Mouse (Mus musculus) MEL (cell line): ENCODE data around the gene Chic1. TPM values are rescaled to one million over a fixed set of nuclear protein-coding genes. Genes with fewer than 3 reads are reported as not detected.

Experiments
- DNase-seq: peaks from one replicate; pipeline ENCODE4 v3.0.0; 2011; ENCODE audit warnings: low read depth, low spot score
- H3K27ac ChIP-seq: 2 replicates; pipeline ENCODE4 v1.5.1; 2012; ENCODE audit warnings: low read depth, mild to moderate bottlenecking, control low read depth, low read length, moderate library complexity; ENCODE audit not compliant: control insufficient read depth
- H3K27me3 ChIP-seq, 2 experiments: fragments of 150-350 bp in 1 of 2; sonication (generic) in 1 of 2; 2 replicates each; pipeline ENCODE4 v1.6.1; 2012; ENCODE audit warnings: low read length in 2 of 2, mild to moderate bottlenecking in 2 of 2, improper control_type of control experiment in 1 of 2, moderate library complexity in 1 of 2; ENCODE audit not compliant: insufficient read depth in 2 of 2, control insufficient read depth in 1 of 2
- H3K36me3 ChIP-seq, 2 experiments: 2 replicates each; pipeline ENCODE4 v1.6.1; 2012 to 2014; ENCODE audit warnings: low read length in 2 of 2, improper control_type of control experiment in 1 of 2, inconsistent platforms in 1 of 2, mild to moderate bottlenecking in 1 of 2; ENCODE audit not compliant: insufficient read depth in 2 of 2, control insufficient read depth in 1 of 2
- H3K4me1 ChIP-seq, 2 experiments: fragments of 150-350 bp in 1 of 2; sonication (generic) in 1 of 2; 2 replicates each; pipeline ENCODE4 v1.6.1; 2012; ENCODE audit warnings: low read length in 2 of 2, improper control_type of control experiment in 1 of 2, mild to moderate bottlenecking in 1 of 2; ENCODE audit not compliant: insufficient read depth in 2 of 2, control insufficient read depth in 1 of 2
- H3K4me3 ChIP-seq, 2 experiments: fragments of 150-350 bp in 1 of 2; sonication (generic) in 1 of 2; 2 replicates each; pipeline ENCODE4 v1.5.1; 2012; ENCODE audit warnings: low read depth in 2 of 2, low read length in 2 of 2, mild to moderate bottlenecking in 2 of 2, moderate library complexity in 2 of 2, control low read depth in 1 of 2, improper control_type of control experiment in 1 of 2; ENCODE audit not compliant: control insufficient read depth in 1 of 2, insufficient read depth in 1 of 2
- H3K79me2 ChIP-seq: 2 replicates; pipeline ENCODE4 v1.6.1; 2012; ENCODE audit warnings: mild to moderate bottlenecking, low read length, moderate library complexity; ENCODE audit not compliant: control insufficient read depth, poor library complexity, insufficient read depth
- H3K9ac ChIP-seq: 2 replicates; pipeline ENCODE4 v1.6.1; 2012; ENCODE audit warnings: low read depth, mild to moderate bottlenecking, control low read depth, low read length, moderate library complexity; ENCODE audit not compliant: control insufficient read depth, poor library complexity, severe bottlenecking
- H3K9me3 ChIP-seq: fragments of 150-350 bp; sonication (generic); replicated peaks from 2 replicates; pipeline ENCODE4 v1.6.1; 2012; ENCODE audit warnings: mild to moderate bottlenecking, low read length, improper control_type of control experiment, moderate library complexity; ENCODE audit not compliant: insufficient read depth
- CHD1 ChIP-seq: IDR thresholded peaks from 2 replicates; pipeline ENCODE4 v1.6.1; 2012; ENCODE audit warnings: low read depth, mild to moderate bottlenecking, inconsistent platforms, low read length, improper control_type of control experiment
- CHD2 ChIP-seq: IDR thresholded peaks from 2 replicates; pipeline ENCODE4 v1.6.1; 2011; ENCODE audit warnings: low read length, improper control_type of control experiment
- EP300 ChIP-seq, 2 experiments: IDR thresholded peaks; 2 replicates each; pipeline ENCODE4 v1.6.1; 2011; ENCODE audit warnings: improper control_type of control experiment in 2 of 2, low read length in 2 of 2, low read depth in 1 of 2, mild to moderate bottlenecking in 1 of 2
- ETS1 ChIP-seq: IDR thresholded peaks from 2 replicates; pipeline ENCODE4 v1.6.1; 2012; ENCODE audit warnings: low read depth, mild to moderate bottlenecking, inconsistent platforms, low read length, improper control_type of control experiment, moderate library complexity
- HCFC1 ChIP-seq: IDR thresholded peaks from 2 replicates; pipeline ENCODE4 v1.6.1; 2012; ENCODE audit warnings: low read depth, mild to moderate bottlenecking, inconsistent platforms, low read length, improper control_type of control experiment, moderate library complexity
- MAFK ChIP-seq: IDR thresholded peaks from 2 replicates; pipeline ENCODE4 v1.6.1; 2011; ENCODE audit warnings: low read depth, mild to moderate bottlenecking, low read length, improper control_type of control experiment, borderline replicate concordance
- MAX ChIP-seq: IDR thresholded peaks from 2 replicates; pipeline ENCODE4 v1.6.1; 2011; ENCODE audit warnings: low read length, improper control_type of control experiment
- MEF2A ChIP-seq: IDR thresholded peaks from 2 replicates; pipeline ENCODE4 v1.6.1; 2014; ENCODE audit warnings: low read depth, mild to moderate bottlenecking, inconsistent platforms, low read length, improper control_type of control experiment; ENCODE audit not compliant: poor library complexity, insufficient replicate concordance, severe bottlenecking; ENCODE audit errors: extremely low read depth
- NELFE ChIP-seq: IDR thresholded peaks from 2 replicates; pipeline ENCODE4 v1.6.1; 2011; ENCODE audit warnings: low read depth, low read length, improper control_type of control experiment
- POLR2A ChIP-seq, 2 experiments: IDR thresholded peaks; 2 replicates each; pipeline ENCODE4 v1.6.1; 2011 to 2012; ENCODE audit warnings: low read length in 2 of 2, mild to moderate bottlenecking in 2 of 2, control low read depth in 1 of 2, improper control_type of control experiment in 1 of 2, low read depth in 1 of 2, moderate library complexity in 1 of 2; ENCODE audit not compliant: control insufficient read depth in 1 of 2, insufficient read depth in 1 of 2, poor library complexity in 1 of 2
- RAD21 ChIP-seq: IDR thresholded peaks from 2 replicates; pipeline ENCODE4 v1.6.1; 2011; ENCODE audit warnings: mild to moderate bottlenecking, low read depth, low read length, improper control_type of control experiment
- RCOR1 ChIP-seq: IDR thresholded peaks from 2 replicates; pipeline ENCODE4 v1.6.1; 2012; ENCODE audit warnings: low read depth, mild to moderate bottlenecking, inconsistent platforms, low read length, improper control_type of control experiment
- SMC3 ChIP-seq: IDR thresholded peaks from 2 replicates; pipeline ENCODE4 v1.6.1; 2011; ENCODE audit warnings: low read depth, low read length, improper control_type of control experiment
- TAL1 ChIP-seq: IDR thresholded peaks from 2 replicates; pipeline ENCODE4 v1.6.1; 2012; ENCODE audit warnings: mild to moderate bottlenecking, inconsistent platforms, low read length, moderate library complexity, mixed read lengths
- TCF12 ChIP-seq: IDR thresholded peaks from 2 replicates; pipeline ENCODE4 v1.6.1; 2014; ENCODE audit warnings: low read depth, mild to moderate bottlenecking, inconsistent platforms, low read length, improper control_type of control experiment, moderate library complexity
- USF1 ChIP-seq: IDR thresholded peaks from 2 replicates; pipeline ENCODE4 v1.6.1; 2014; ENCODE audit warnings: low read depth, mild to moderate bottlenecking, inconsistent platforms, low read length, improper control_type of control experiment, moderate library complexity
- USF2 ChIP-seq, 2 experiments: IDR thresholded peaks; 2 replicates each; pipeline ENCODE4 v1.6.1; 2011 to 2012; ENCODE audit warnings: improper control_type of control experiment in 2 of 2, low read length in 2 of 2, borderline replicate concordance in 1 of 2, inconsistent platforms in 1 of 2, low read depth in 1 of 2, mild to moderate bottlenecking in 1 of 2; ENCODE audit not compliant: insufficient read depth in 1 of 2
- ZMIZ1 ChIP-seq: IDR thresholded peaks from 2 replicates; pipeline ENCODE4 v1.6.1; 2012; ENCODE audit warnings: low read depth, mild to moderate bottlenecking, inconsistent platforms, low read length, improper control_type of control experiment, moderate library complexity
- polyA plus RNA-seq, 2 experiments: library from polyadenylated mRNA; stranded (reverse) in 1 of 2; unstranded in 1 of 2; fragments of >175 nt in 1 of 2; fragments of >200 nt in 1 of 2; gene quantifications; 2 replicates each; pipeline versions ENCODE4 v1.2.1 to v1.2.4; 2012; ENCODE audit warnings: low replicate concordance in 2 of 2, low read depth in 1 of 2; ENCODE audit not compliant: insufficient read length in 2 of 2, insufficient read depth in 1 of 2, missing spikeins in 1 of 2
- total RNA-seq: library from RNA; depleted of rRNA; stranded (reverse); fragments of 300-350 nt; gene quantifications from 2 replicates; pipeline ENCODE4 v1.2.3, GENCODE M21; 2012

The Chic1 gene
- total and polyA plus RNA-seq, 3 experiments, result not detected

DNA sequence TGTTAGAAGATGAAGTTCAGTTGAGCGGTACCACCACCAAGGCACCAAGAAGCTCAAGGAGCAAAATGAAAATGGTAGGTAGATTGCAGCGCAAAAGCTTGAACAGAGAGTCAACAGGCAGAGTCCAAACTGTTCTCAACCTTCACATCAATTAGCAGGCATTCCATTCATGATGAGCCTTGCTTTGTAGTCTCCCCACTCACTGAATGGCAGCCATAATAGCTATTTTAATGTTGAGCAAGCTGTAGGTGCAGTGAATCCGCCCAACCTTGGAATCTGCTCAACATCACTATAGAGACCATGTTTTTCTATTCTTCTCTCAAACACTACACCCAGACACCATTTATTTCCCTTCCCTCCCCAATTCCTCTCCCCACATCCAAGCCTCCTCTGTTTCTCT, 44.6 kb upstream of the Chic1 start:
- Histone ChIP-seq H3K27ac (no peak overlapping the region), H3K4me1 (no peaks in the 10 kb centered on the region), H3K4me3 (no peak overlapping the region)
- TF ChIP-seq NELFE (no peak), POLR2A (IDR thresholded peaks at IDR 0.05; ENCODE audit: control insufficient read depth in 1 of 2, insufficient read depth in 1 of 2, low read depth in 1 of 2, low read length in 2 of 2, poor library complexity in 1 of 2) (no peak), ZMIZ1 (no peak), TAL1 (no peak), SMC3 (no peak), CHD2 (no peak), USF2 (IDR thresholded peaks at IDR 0.05; ENCODE audit: borderline replicate concordance in 1 of 2, insufficient read depth in 1 of 2, low read depth in 1 of 2, low read length in 2 of 2) (no peak), RCOR1 (no peak), MAX (no peak), EP300 (IDR thresholded peaks at IDR 0.05; ENCODE audit: low read depth in 1 of 2, low read length in 2 of 2) (no peak)
- TF ChIP-seq, all 39 proteins: peak for 0
- Histone ChIP-seq H3K27me3 (no peaks in the 10 kb centered on the region), H3K36me3 (no peaks in the 10 kb centered on the region), H3K79me2 (no peaks in the 10 kb centered on the region), H3K9me3 (no peaks in the 10 kb centered on the region), H3K9ac (no peak overlapping the region)
- DNase-seq, result no peak

- no peaks in the 10 kb centered on the region for H3K36me3 ChIP-seq
- H3K4me1 ChIP-seq, result no peaks in the 10 kb centered on the region
- no peak for DNase-seq
- no peak overlapping the region for H3K9ac ChIP-seq
- H3K9me3 ChIP-seq, result no peaks in the 10 kb centered on the region
- H3K79me2 ChIP-seq, result no peaks in the 10 kb centered on the region
- no peaks in the 10 kb centered on the region for H3K27me3 ChIP-seq
- no peak overlapping the region for H3K27ac ChIP-seq
- no peak overlapping the region for H3K4me3 ChIP-seq
- TF ChIP-seq CHD2 (no peak), SMC3 (no peak), RCOR1 (no peak), CHD1 (no peak), USF1 (no peak), ETS1 (no peak), HCFC1 (no peak), TAL1 (no peak), NELFE (no peak), TCF12 (no peak), MAFK (no peak), RAD21 (no peak), MAX (no peak), EP300 (IDR thresholded peaks at IDR 0.05; ENCODE audit: low read depth in 1 of 2, low read length in 2 of 2) (no peak), MEF2A (no peak)
Observed at GRCm38 (mm10) chrX:103314146-103314545, 42.1 kb upstream of the Chic1 start.
